Mouse (Mus musculus): ENCODE results near the gene Tspan18.

The Tspan18 gene

DNA sequence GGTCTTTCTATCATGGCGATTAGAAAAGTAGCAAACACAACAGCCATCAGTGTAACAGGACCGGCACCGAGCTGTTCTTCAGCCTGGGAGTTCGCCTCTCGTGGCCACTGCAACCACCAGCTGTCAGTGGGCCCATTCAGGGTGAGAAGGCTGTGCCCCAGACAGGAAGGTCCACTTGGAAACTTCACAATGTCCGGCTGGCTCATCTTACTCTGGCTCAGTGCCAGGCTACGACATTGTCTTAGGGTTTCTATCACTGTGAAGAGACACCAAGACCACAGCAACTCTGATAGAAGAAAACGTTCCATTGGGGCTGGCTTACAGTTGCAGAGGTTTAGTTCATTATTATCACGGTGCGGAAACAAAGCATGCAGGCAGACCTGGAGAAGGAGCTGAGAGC is 45.1 kb downstream of the Tspan18 start:
- no peak for DNase-seq

DNA sequence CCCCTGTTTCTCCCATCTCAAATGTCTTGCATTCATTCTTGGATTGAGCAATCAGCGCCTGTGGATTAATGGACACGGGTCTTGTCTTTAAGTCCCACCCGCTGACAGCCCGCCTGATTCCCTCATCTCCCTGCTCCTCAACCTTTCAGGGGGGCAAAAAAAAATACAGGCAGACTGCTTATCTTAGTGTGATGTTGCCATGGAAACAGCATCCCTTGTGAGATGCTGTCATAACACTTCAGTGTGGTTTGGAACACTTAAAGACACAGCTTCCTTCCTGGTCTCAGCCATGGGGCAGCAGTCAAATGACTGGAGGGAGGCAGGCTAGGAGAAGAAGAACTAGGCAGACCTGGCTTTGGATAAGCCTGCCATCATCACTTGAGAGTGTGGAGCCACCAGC is 47.0 kb downstream of the Tspan18 start:
- no peak for DNase-seq

DNA sequence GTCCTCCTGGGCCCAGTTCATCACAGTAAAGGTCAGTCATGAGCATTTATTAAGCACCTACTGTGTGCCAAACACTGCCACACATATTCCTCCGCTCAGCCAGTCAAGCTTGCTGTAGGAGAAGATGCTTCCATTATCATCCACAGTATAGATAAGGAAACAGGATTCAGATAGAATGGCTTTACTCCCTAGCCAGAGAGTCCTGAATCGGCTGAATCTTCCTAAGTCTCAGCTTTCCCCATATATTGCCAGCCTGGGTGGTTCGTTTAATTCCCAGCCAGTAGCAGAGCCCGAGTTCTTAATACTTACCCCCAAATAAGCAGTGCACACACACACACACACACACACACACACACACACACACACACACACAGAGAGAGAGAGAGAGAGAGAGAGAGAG is 47.6 kb downstream of the Tspan18 start:
- DNase-seq = no peak

DNA sequence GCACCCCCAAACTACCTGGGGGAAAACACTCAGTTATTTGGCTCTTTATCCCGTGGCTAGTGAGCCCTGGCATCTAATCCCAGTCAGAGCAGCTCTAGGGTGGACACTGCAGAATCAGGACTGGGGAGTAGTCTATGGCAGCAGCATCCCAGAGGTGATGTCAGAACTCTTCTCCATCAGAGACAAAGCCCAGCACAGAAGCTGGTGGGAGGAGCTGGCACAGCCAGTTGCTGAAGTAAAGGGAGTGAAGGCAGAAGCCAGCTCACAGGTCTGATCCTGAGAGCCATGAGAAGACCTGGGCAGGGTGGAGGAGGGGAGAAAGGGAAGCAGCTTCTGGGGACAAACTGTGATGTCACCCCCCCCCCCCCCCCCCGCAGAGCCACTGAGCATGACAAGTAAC is 48.0 kb downstream of the Tspan18 start:
- no peak for DNase-seq

- DNase-seq = no peak
These were observed 48.5 kb downstream of the Tspan18 start for GRCm38 (mm10) chr2:93285842-93286241.

DNA sequence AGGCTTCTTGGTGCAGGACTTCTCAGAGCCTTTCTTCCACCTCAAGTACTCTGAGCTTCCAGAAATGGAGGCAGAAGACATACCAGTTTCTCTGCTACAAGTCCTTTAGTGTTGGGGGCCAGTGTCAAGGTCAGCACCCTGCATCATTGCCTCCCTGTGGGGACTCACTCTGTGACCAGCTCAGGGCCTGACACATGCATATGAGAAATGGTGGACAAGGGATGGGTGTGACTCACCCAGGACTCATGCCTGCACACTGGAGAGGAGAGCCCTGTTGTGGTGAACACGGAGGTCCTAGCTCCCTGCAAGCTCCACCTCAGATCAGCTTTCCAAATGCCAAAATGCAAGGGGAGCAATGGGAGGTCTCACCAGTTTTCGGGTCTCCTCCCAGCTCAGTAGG is 49.7 kb downstream of the Tspan18 start:
- DNase-seq = no peak

DNA sequence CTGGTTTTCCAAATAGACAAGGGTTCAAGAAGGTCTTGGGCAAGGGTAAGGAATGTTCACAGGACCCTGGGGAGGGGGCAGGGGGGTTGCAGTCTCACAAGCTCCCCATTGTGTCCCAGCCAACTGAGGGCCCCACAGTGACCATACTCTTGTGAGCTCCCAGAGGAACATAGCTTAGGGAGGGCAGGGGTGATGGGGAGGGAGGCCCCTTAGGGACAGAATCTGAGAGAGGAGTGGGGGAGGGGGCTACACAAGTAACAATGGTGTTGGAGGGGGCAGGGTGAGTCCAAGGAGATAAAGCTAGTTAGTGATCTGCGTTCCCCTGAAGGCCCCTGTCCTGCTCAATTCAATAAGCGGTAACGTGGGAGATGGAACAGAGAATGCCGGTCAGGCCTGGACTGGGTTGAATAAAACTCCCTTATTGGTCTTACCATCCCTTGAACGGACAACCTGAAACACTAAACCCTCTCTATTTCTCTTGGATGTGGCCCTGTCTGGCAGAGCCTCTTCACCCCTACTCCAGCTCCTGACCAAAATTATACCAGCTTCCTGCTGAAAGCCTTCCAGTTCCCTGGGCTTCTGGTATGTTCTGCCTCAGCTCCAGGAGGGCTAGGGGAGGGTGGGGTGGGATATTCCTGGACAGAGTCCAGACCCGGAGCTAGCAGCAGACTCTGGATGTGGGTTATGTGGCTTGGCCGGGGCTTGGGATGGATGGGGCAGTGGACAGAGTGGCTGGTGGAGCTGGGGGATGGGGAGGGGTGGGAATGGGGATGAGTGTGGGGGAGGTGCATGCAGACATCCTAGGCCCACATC is 50.6 kb downstream of the Tspan18 start:
- DNase-seq = no peak

DNA sequence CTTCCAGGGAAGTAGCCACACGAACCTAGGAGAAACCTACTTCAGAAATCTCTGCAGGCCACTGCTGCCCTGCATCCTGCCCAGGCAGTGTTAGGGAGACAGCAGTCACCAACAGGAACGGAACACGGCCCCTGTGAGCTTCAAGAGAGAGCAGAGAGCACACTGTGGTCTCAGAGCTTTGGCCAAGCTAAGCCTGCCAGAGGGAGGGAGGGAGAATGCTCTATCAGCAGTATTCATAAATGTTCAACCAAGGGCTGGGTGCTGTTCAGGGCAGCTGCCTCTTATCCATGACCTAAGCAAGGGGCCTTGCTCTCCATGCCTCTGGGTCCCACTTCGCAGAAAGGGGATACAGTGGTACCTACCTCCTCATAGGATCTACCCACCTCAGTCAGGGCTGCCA is 51.7 kb downstream of the Tspan18 start:
- no peak for DNase-seq

- no peak for DNase-seq
These were observed 52.8 kb downstream of the Tspan18 start for GRCm38 (mm10) chr2:93281466-93281865.

DNA sequence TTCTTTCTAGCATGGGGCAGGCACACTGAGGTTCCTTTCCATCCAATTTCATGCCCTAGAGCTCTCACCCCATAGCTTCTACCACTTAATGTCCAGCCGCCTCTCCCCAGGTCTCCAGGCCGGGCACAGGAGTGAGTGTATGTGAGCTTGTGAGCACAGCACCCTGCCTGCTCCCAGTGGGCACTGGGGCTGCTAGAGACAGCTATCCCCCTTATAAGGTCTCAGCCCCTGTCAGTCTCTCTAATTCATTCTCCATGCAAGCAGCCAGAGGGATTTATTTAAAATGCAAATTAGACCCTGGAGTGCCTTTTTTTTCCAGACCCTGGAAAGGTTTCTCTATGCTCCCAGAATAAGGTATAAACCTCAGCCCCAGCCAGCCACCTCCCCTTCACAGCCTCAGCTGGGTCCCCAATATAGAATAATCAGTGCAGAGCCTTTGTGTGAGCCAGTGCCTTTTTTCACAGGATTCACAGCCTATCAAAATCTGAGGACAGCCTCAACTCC is 54.1 kb downstream of the Tspan18 start:
- DNase-seq = no peak

DNA sequence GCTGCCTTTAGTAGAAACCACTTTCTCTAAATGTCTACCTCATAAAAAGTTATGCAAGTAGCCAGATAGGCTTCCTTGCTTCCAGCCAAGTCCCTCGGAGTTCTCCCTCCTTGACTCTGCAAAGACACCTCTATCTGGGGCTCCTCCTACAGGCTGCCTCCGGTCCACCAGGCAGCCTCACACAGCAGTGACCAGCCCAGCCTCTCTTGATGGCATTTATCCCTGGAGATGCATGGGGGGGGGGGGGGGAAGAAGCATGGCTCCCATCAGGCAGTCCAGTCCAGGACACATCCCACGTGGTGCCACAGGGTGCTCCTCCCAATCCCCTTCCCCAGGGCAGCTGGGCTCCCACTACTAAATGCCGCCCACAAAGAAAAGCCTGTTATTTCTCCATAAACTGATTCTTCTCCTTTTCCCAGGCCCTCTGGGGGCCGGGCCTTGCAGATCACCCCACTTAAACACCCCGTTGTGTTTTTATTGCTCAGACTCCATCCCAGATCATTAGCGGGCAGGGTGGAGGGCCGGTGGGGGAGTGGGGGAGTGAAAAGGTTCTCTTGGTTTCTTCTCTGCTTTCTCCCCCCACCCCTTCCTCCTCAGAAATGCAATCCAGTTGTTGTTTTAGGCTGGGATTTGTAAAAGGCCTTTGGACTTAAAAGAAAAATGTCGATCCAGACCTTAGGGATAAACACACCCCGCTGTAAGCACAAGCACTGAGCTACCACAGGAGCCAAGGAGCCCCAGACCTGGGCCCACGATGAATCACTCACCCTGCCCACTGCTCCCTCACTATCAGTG is 55.9 kb downstream of the Tspan18 start:
- DNase-seq = no peak

DNA sequence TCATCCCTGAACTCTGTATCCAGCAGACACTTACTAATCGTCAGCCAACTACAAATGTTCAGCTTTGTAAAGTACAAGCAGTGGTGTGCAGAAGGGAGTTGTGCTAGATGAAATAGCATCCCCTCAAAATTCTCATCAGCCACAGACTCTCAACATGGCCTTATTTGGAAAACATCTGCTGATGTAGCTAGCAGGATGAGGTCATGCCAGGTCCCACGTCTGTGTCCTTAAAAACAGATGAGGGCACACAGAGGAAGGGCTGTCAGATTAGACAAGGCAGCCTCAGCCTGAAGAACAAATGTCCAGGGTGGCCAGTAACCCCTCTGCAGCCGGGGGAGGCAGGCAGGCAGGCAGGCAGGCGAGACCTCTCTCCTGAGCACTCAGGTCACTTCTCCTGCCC is 56.8 kb downstream of the Tspan18 start:
- no peak for DNase-seq

GRCm38 (mm10) chr2:93276026-93276425 is 58.3 kb downstream of the Tspan18 start:
- no peak for DNase-seq

- DNase-seq = no peak
These were observed 60.4 kb downstream of the Tspan18 start for GRCm38 (mm10) chr2:93273916-93274315.

DNA sequence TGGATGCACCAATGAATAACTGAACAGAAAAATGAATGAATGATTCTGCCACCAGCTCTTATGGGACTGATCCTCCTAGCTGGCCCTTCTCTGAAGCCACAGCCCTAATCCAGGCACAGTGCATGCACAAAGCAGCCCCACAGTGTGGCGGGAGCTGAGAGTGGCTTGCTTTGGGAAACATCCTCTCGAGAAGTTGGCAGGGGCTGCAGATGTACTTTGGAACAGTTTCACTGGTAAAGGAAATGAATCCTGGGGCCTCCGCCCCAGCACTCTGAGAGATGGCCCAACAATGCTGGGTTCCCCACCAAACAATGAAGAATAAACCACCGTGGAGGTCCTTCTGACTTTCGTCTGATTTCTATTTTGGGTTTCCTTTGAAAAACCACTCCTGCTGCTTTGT is 64.2 kb downstream of the Tspan18 start:
- DNase-seq = no peak

DNA sequence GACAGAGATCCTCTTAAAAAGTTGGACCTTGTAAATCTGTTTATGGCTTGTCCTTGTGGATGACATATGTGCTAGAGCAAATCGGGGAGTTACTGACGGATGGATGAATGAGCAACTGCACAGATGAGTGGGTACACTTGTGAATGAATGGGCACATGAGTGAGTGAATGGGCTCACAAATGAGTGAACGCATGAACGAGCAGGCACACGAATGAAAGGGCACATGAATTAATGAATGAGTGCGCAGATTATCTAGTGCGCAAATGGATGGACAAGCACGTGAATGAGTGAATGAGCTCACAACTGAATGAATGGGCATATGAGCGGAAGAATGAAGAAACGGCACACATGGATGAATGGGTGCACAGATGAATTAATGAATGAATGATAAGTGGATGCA is 64.7 kb downstream of the Tspan18 start:
- DNase-seq = no peak

DNA sequence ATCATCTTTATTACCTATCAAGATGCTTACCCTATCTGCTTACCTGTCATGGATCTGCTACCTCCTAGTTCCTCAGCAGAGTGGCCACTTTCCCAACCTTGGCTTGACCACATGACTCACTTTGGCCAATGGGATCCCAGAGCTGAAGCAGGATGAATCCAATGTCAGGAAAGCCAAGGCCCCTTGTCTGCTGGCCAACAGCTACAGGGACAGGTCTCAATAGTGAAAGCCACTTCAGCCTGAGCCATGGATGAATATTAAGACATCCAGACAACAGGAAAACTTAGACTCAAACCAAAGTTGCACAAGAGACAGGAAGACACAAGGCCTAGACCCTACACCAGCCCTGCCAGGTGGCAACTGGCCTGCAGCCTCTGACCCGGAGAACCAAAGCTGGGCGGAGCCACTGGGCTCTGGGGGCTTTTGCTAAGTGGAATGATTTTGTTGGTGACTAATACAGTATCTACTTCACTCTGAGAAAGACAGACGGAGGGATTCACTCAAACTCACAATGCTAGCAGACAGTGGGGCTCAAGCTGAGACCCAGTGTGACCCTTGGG is 65.5 kb downstream of the Tspan18 start:
- no peak for DNase-seq

DNA sequence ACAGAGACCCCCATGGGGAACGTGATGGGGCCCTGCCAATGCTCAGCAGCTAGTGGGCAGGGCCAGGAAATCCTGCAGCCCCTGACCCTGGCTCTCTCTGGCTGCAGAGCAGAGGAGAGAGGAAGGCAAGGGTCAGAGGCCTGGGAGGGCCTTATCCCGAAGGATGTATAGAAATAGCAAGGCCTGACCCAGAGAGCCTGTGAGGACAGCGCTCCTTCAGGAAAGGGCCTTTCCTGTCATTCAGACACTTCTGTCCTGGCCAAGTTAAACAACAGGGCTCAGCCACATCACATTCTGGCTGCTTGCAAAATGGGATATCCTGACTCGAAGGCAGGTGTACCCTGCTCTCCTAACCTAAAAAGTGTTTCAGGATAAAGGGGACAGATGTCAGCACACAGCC is 66.5 kb downstream of the Tspan18 start:
- no peak for DNase-seq

- DNase-seq = no peak
These were observed 67.6 kb downstream of the Tspan18 start for GRCm38 (mm10) chr2:93266565-93267169.

GRCm38 (mm10) chr2:93262291-93263285 is 71.7 kb downstream of the Tspan18 start:
- no peak for DNase-seq

GRCm38 (mm10) chr2:93261521-93262290 is 72.6 kb downstream of the Tspan18 start:
- DNase-seq = no peak

Measured in cerebellum, adult 11 months (tissue).